Mouse (Mus musculus) forebrain, embryonic 12.5 days (tissue): ENCODE measurements around the gene Plpp1. TPM values are rescaled to one million over a fixed set of nuclear protein-coding genes. Genes with fewer than 3 reads are reported as not detected.

Source experiments
- ATAC-seq: fragments of 200-750 bp; cut with Nextera tagmentation; 2 replicates; pipeline ENCODE4 v1.8.0; 2017; ENCODE audit warnings: moderate TSS enrichment; ENCODE audit not compliant: low FRiP score
- H3K27ac ChIP-seq: fragments of 300-500 bp; sonication (generic); 2 replicates; pipeline ENCODE4 v1.5.1; 2016; ENCODE audit warnings: mild to moderate bottlenecking
- H3K27me3 ChIP-seq: fragments of 300-500 bp; sonication (generic); 2 replicates; pipeline ENCODE4 v1.6.1; 2016; ENCODE audit warnings: mild to moderate bottlenecking
- H3K36me3 ChIP-seq: fragments of 300-500 bp; sonication (generic); replicated peaks from 2 replicates; pipeline ENCODE4 v1.6.1; 2016; ENCODE audit warnings: mild to moderate bottlenecking
- H3K4me1 ChIP-seq: fragments of 300-500 bp; sonication (generic); 2 replicates; pipeline ENCODE4 v1.6.1; 2016
- H3K4me2 ChIP-seq: fragments of 300-500 bp; sonication (generic); 2 replicates; pipeline ENCODE4 v1.6.1; 2016; ENCODE audit warnings: mild to moderate bottlenecking, moderate library complexity
- H3K4me3 ChIP-seq: fragments of 300-500 bp; sonication (generic); replicated peaks from 2 replicates; pipeline ENCODE4 v1.5.1; 2016; ENCODE audit warnings: mild to moderate bottlenecking
- H3K9ac ChIP-seq: fragments of 300-500 bp; sonication (generic); 2 replicates; pipeline ENCODE4 v1.6.1; 2016; ENCODE audit warnings: mild to moderate bottlenecking
- H3K9me3 ChIP-seq: fragments of 300-500 bp; sonication (generic); 2 replicates; pipeline ENCODE4 v1.6.1; 2016
- WGBS: fragments of 180-500 bp; shearing (Covaris S2); methylation state at CpG from one replicate; pipeline ENCODE4 v1.1.7; 2016; 5-methylcytosine and 5-hydroxymethylcytosine counted together
- polyA plus RNA-seq: library from polyadenylated mRNA; unstranded; fragments of >200 nt; fragmentation: Nextera tagmentation; extraction: Ambion mirVana; gene quantifications from 2 replicates; pipeline ENCODE4 v1.2.1, GENCODE M21; 2016

Plpp1 gene
- polyA plus RNA-seq, 1 experiment from 2014 or later = 19.1 TPM

GRCm38 (mm10) chr13:112761787-112762186 is 38.8 kb upstream of the Plpp1 start:
- no peak for ATAC-seq
- H3K4me3 ChIP-seq = no peak overlapping the region
- WGBS = 80% methylated on average over 1 of the region's 1 CpGs

DNA sequence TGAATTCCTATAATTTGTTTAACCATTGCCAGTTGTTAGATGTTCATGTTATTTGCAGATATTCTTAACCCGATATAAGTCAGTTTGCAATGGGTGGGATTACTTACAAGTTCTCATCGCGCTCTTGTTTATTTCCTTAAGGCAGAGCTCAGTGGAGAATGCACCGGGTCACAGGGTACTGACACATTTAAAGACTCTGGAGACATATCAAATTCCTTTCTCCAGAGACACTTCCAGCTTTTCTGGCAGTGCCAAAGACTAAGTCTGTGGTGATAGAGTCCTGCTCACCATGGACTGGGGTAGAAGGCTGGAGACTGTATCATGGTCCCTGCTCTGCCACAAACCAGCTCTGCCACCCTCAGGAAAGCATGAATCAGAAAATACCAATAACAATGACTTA is 38.0 kb upstream of the Plpp1 start:
- no peaks in the 10 kb centered on the region for H3K36me3 ChIP-seq
- H3K27me3 ChIP-seq = no peaks in the 10 kb centered on the region
- H3K27ac ChIP-seq = no peak overlapping the region
- no peak overlapping the region for H3K9ac ChIP-seq
- H3K4me2 ChIP-seq = no peak overlapping the region
- WGBS = 88% methylated on average over 4 of the region's 4 CpGs
- no peak for ATAC-seq
- H3K9me3 ChIP-seq = peaks cover 15% of the 10 kb centered on the region
- H3K4me3 ChIP-seq = no peak overlapping the region
- H3K4me1 ChIP-seq = no peaks in the 10 kb centered on the region

More at GRCm38 (mm10) chr13:112761787-112762186, 38.8 kb upstream of the Plpp1 start:
- H3K4me1 ChIP-seq = no peaks in the 10 kb centered on the region
- no peak overlapping the region for H3K27ac ChIP-seq
- H3K36me3 ChIP-seq = no peaks in the 10 kb centered on the region
- no peak overlapping the region for H3K4me2 ChIP-seq
- peaks cover 8% of the 10 kb centered on the region for H3K9me3 ChIP-seq
- no peak overlapping the region for H3K9ac ChIP-seq
- H3K27me3 ChIP-seq = no peaks in the 10 kb centered on the region

DNA sequence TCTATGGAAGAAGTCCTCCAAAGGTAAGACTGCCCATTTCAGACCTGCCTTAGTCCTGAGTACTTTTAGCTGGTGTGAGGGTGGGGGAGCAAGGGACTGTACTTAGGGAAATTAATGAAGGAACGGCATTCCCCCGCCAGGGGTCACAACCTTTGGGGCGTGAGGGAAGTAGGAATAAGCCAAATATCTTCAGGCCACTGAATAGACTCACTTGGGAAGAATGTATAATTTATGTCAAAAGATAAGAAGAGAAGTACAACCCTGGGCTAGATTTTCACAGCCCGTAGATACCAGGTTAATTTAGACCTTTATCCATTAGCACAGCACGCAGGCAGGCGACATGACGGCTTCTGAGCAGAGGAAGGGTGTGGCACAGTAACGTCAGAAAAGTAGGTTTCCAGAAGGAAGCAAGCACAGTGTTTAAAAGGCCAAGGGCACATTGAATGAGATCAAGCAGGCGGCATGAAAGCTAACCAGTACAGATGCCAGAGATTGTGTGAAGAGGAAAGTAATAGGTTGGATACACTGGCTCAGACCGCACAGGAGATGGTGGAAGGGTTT is 37.0 kb upstream of the Plpp1 start:
- no peak overlapping the region for H3K4me2 ChIP-seq
- no peak overlapping the region for H3K9ac ChIP-seq
- peaks cover 22% of the 10 kb centered on the region for H3K9me3 ChIP-seq
- 86% methylated on average over 10 of the region's 10 CpGs for WGBS
- no peaks in the 10 kb centered on the region for H3K36me3 ChIP-seq
- H3K4me1 ChIP-seq = no peaks in the 10 kb centered on the region
- no peak for ATAC-seq
- no peak overlapping the region for H3K4me3 ChIP-seq
- no peak overlapping the region for H3K27ac ChIP-seq
- no peaks in the 10 kb centered on the region for H3K27me3 ChIP-seq

DNA sequence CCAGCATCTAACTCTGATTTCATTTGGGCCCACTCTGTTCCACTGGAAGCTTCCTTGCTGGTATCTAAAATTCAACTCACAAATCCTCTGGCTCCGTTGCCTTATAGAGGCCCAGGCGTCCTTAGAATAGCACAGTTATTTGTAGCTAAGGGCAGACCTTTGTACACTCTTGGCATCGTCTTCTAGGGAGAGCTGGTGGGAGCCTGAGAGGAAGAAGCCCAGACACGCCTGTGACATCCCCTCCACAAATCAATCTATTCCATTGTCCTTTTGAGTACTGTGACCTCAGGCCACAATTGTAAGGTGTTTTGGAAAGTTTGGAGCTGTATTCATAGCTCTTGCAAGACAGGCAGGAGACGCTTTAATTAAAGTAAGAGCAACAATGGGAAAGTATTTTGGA is 36.0 kb upstream of the Plpp1 start:
- no peak overlapping the region for H3K4me2 ChIP-seq
- no peak overlapping the region for H3K9ac ChIP-seq
- no peak overlapping the region for H3K27ac ChIP-seq
- no peak for ATAC-seq
- H3K9me3 ChIP-seq = peaks cover 22% of the 10 kb centered on the region
- WGBS = 83% methylated on average over 5 of the region's 5 CpGs
- no peak overlapping the region for H3K4me3 ChIP-seq
- no peaks in the 10 kb centered on the region for H3K36me3 ChIP-seq
- no peaks in the 10 kb centered on the region for H3K4me1 ChIP-seq
- no peaks in the 10 kb centered on the region for H3K27me3 ChIP-seq

- Histone ChIP-seq H3K4me3 (no peak overlapping the region), H3K27ac (no peak overlapping the region), H3K4me2 (no peak overlapping the region), H3K9ac (no peak overlapping the region), H3K27me3 (no peaks in the 10 kb centered on the region), H3K9me3 (peaks cover 22% of the 10 kb centered on the region), H3K4me1 (peaks cover 5% of the 10 kb centered on the region), H3K36me3 (no peaks in the 10 kb centered on the region)
- ATAC-seq = no peak
- 89% methylated on average over 3 of the region's 3 CpGs for WGBS
These were observed 34.9 kb upstream of the Plpp1 start for GRCm38 (mm10) chr13:112765654-112766053.

- Histone ChIP-seq H3K4me3 (no peak overlapping the region), H3K4me1 (peaks cover 13% of the 10 kb centered on the region), H3K27me3 (no peaks in the 10 kb centered on the region), H3K36me3 (no peaks in the 10 kb centered on the region), H3K27ac (no peak overlapping the region), H3K9ac (no peak overlapping the region), H3K9me3 (peaks cover 20% of the 10 kb centered on the region), H3K4me2 (no peak overlapping the region; the same call in 1 of the 2 replicates)
- 0 out of 2 replicates have a peak, but pooled peaks have one; percentile 27 for ATAC-seq
- 40% methylated on average over 11 of the region's 11 CpGs for WGBS
These were observed 29.9 kb upstream of the Plpp1 start for GRCm38 (mm10) chr13:112770528-112771328.

- Histone ChIP-seq H3K9ac (no peak overlapping the region), H3K27me3 (no peaks in the 10 kb centered on the region), H3K9me3 (peaks cover 15% of the 10 kb centered on the region), H3K4me2 (no peak overlapping the region), H3K36me3 (no peaks in the 10 kb centered on the region), H3K27ac (no peak overlapping the region), H3K4me3 (no peak overlapping the region), H3K4me1 (peaks cover 13% of the 10 kb centered on the region)
- no peak for ATAC-seq
- 50% methylated on average over 15 of the region's 15 CpGs for WGBS
These were observed 29.0 kb upstream of the Plpp1 start for GRCm38 (mm10) chr13:112771447-112772208.

- Histone ChIP-seq H3K36me3 (no peaks in the 10 kb centered on the region), H3K9me3 (peaks cover 10% of the 10 kb centered on the region), H3K4me3 (no peak overlapping the region), H3K27me3 (no peaks in the 10 kb centered on the region), H3K9ac (no peak overlapping the region), H3K4me1 (peaks cover 13% of the 10 kb centered on the region), H3K4me2 (no peak overlapping the region), H3K27ac (no peak overlapping the region)
- WGBS = 74% methylated on average over 11 of the region's 11 CpGs
- ATAC-seq = no peak
These were observed 28.3 kb upstream of the Plpp1 start for GRCm38 (mm10) chr13:112772252-112772651.

GRCm38 (mm10) chr13:112772861-112773260 is 27.7 kb upstream of the Plpp1 start:
- Histone ChIP-seq H3K9me3 (peaks cover 4% of the 10 kb centered on the region), H3K27me3 (no peaks in the 10 kb centered on the region), H3K4me2 (no peak overlapping the region), H3K9ac (no peak overlapping the region), H3K4me1 (peaks cover 13% of the 10 kb centered on the region), H3K4me3 (no peak overlapping the region), H3K27ac (no peak overlapping the region), H3K36me3 (no peaks in the 10 kb centered on the region)
- no peak for ATAC-seq
- WGBS = 87% methylated on average over 14 of the region's 14 CpGs

DNA sequence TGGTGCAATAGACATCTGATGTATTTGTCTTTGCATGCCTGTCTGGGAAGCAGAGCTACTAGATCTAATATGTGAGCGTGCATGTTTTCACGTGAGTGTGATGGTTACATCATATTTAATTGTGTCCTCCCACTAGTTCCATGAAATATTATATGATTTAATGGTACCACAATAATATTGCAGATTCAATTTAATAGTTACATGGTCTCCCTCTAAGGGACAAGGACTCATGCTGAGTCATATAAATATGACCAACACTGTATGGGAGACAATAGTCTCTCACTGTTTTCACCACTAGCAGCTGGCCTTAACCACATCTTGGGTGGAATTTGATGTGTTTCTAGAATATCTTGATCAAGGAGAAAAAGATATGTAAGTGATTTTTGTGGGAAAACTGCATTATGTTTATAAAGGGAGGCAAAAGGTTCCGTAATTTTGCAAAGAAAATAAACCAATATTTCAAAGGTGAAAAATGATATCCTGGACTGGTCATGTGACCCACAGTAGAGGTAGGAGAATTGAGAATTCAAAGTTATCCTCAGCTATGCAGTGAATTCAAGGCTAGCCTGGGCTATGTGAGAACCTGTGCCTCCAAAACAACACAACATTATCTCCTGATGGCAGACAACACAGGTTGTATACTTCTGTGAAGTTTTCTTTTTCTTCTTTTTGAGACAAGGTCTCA is 26.5 kb upstream of the Plpp1 start:
- ATAC-seq = no peak
- no peak overlapping the region for H3K4me2 ChIP-seq
- H3K27me3 ChIP-seq = no peaks in the 10 kb centered on the region
- no peak overlapping the region for H3K9ac ChIP-seq
- H3K27ac ChIP-seq = no peak overlapping the region
- H3K9me3 ChIP-seq = no peaks in the 10 kb centered on the region
- H3K4me3 ChIP-seq = no peak overlapping the region
- WGBS = 95% methylated on average over 3 of the region's 3 CpGs
- no peaks in the 10 kb centered on the region for H3K36me3 ChIP-seq
- peaks cover 13% of the 10 kb centered on the region for H3K4me1 ChIP-seq

DNA sequence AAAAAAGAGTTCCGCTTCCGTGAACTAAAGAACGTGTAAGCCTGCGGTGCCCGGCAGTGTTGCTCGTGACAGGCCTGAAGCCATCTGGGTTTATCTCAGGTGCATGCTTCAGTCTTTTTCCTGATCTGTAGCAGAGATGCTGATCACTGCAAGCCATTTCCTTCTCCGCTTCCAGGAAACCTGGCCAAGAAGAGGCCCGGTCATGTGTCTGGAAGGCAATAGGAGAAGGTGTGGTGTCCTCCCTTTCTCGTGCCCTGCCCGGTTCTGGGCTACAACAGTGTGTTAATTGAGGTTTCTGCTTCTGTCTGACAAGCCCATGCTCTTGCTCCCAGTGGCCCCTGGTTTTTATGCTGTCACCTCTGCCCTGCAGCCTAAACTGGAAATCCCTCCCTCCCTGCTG is 24.7 kb upstream of the Plpp1 start:
- Histone ChIP-seq H3K36me3 (no peaks in the 10 kb centered on the region), H3K9ac (no peak overlapping the region), H3K4me3 (no peak overlapping the region), H3K4me1 (peaks cover 7% of the 10 kb centered on the region), H3K27ac (no peak overlapping the region), H3K9me3 (no peaks in the 10 kb centered on the region), H3K27me3 (no peaks in the 10 kb centered on the region), H3K4me2 (no peak overlapping the region)
- 90% methylated on average over 10 of the region's 10 CpGs for WGBS
- ATAC-seq = no peak

GRCm38 (mm10) chr13:112778407-112778806 is 22.2 kb upstream of the Plpp1 start:
- WGBS = 96% methylated on average over 5 of the region's 5 CpGs
- no peak for ATAC-seq

More at GRCm38 (mm10) chr13:112778407-112778806, 22.2 kb upstream of the Plpp1 start:
- Histone ChIP-seq H3K36me3 (no peaks in the 10 kb centered on the region), H3K4me2 (no peak overlapping the region), H3K27me3 (no peaks in the 10 kb centered on the region), H3K9ac (no peak overlapping the region), H3K9me3 (no peaks in the 10 kb centered on the region), H3K4me3 (no peak overlapping the region), H3K4me1 (no peaks in the 10 kb centered on the region), H3K27ac (no peak overlapping the region)
